In genomic region chr10:79700676-79701075, GRCm38 (mm10) we compare ENCODE assay signal across 13 mouse cellular contexts. TPM values are rescaled to one million over a fixed set of nuclear protein-coding genes. Genes with fewer than 3 reads are reported as not detected.
DNase-seq lines count a peak whose midpoint lies in the region; ATAC-seq and TF ChIP-seq lines count a peak whose summit lies in the region.
"Had no signal": no experiment of that assay in that cellular context is flagged by ENCODE, and none has a peak within 500 bp of the region (broad histone marks: within the 10 kb centered on the region; RNA-seq: fewer than 3 reads in every experiment).

No protein-coding gene starts in this region.

- no peaks in the 10 kb centered on the region for H3K36me3 ChIP-seq in heart, embryonic 12.5 days
- H3K36me3 ChIP-seq in lung, postnatal 0 days (ENCODE audit: insufficient read depth, low read length) = no peaks in the 10 kb centered on the region
- no peaks in the 10 kb centered on the region for H3K36me3 ChIP-seq in hindbrain, embryonic 16.5 days (ENCODE audit: control insufficient read depth, insufficient read depth, low read length)
- no peaks in the 10 kb centered on the region for H3K36me3 ChIP-seq in stomach, embryonic 14.5 days (ENCODE audit: control insufficient read depth, insufficient read depth, low read length)
- H3K36me3 ChIP-seq: limb, embryonic 15.5 days; neural tube, embryonic 13.5 days had no signal

- intact Hi-C loops in heart, postnatal 25 days (cut with DNase I) = no loop called here
- intact Hi-C loops in left cerebral cortex, postnatal 36 days (cut with DNase I) = no loop called here

- H3K4me2 ChIP-seq in heart, embryonic 12.5 days = peak overlapping the region; percentile 34
- no peak overlapping the region for H3K4me2 ChIP-seq in lung, postnatal 0 days (replicated peaks; ENCODE audit: low read depth, low read length)
- no peak overlapping the region for H3K4me2 ChIP-seq in hindbrain, embryonic 16.5 days (ENCODE audit: low read length)
- H3K4me2 ChIP-seq in stomach, embryonic 14.5 days (replicated peaks; ENCODE audit: low read depth, low read length) = no peak overlapping the region
- H3K4me2 ChIP-seq: limb, embryonic 15.5 days; neural tube, embryonic 13.5 days had no signal

- WGBS in heart, embryonic 12.5 days = 25% methylated on average over 7 of the region's 7 CpGs
- 27% methylated on average over 7 of the region's 7 CpGs for WGBS in lung, postnatal 0 days
- 52% methylated on average over 7 of the region's 7 CpGs for WGBS in hindbrain, embryonic 16.5 days
- WGBS in stomach, embryonic 14.5 days = 33% methylated on average over 7 of the region's 7 CpGs

- no peak for DNase-seq in heart, postnatal 25 days (ENCODE audit: low spot score)
- DNase-seq in lung, postnatal 0 days (ENCODE audit: low spot score) = no peak
- no peak for DNase-seq in lung, adult 18-20 months
- DNase-seq in adrenal gland, adult 8-10 months = no peak
- DNase-seq in left cerebral cortex, postnatal 36 days (ENCODE audit: low spot score in 2 of 2) = no peak
- DNase-seq: cerebellum, adult 2 months had no signal

- H3K4me1 ChIP-seq in heart, embryonic 12.5 days (replicated peaks) = peaks cover 36% of the 10 kb centered on the region
- H3K4me1 ChIP-seq in lung, postnatal 0 days (ENCODE audit: insufficient read depth, low read depth, low read length) = peaks cover 30% of the 10 kb centered on the region; the same call in 1 of the 2 replicates
- peaks cover 8% of the 10 kb centered on the region for H3K4me1 ChIP-seq in hindbrain, embryonic 16.5 days (ENCODE audit: control insufficient read depth, insufficient read depth, low read depth, low read length)
- H3K4me1 ChIP-seq in stomach, embryonic 14.5 days (ENCODE audit: control insufficient read depth, insufficient read depth, low read length) = peaks cover 15% of the 10 kb centered on the region

- no peak overlapping the region for H3K9ac ChIP-seq in heart, embryonic 12.5 days
- no peak overlapping the region for H3K9ac ChIP-seq in lung, postnatal 0 days (replicated peaks; ENCODE audit: low read depth)
- no peak overlapping the region for H3K9ac ChIP-seq in hindbrain, embryonic 16.5 days (ENCODE audit: low read depth, low read length)
- no peak overlapping the region for H3K9ac ChIP-seq in stomach, embryonic 14.5 days (replicated peaks; ENCODE audit: low read depth, low read length)
- H3K9ac ChIP-seq: limb, embryonic 15.5 days; neural tube, embryonic 13.5 days had no signal

- H3K9me3 ChIP-seq in heart, embryonic 12.5 days (replicated peaks) = no peaks in the 10 kb centered on the region
- H3K9me3 ChIP-seq in lung, postnatal 0 days (ENCODE audit: low read length) = no peaks in the 10 kb centered on the region
- H3K9me3 ChIP-seq in hindbrain, embryonic 16.5 days (ENCODE audit: control insufficient read depth, low read length) = no peaks in the 10 kb centered on the region
- H3K9me3 ChIP-seq in stomach, embryonic 14.5 days (ENCODE audit: control insufficient read depth, low read depth, low read length) = no peaks in the 10 kb centered on the region
- H3K9me3 ChIP-seq: limb, embryonic 15.5 days; neural tube, embryonic 13.5 days had no signal

- H3K27me3 ChIP-seq in heart, embryonic 12.5 days (replicated peaks) = no peaks in the 10 kb centered on the region
- no peaks in the 10 kb centered on the region for H3K27me3 ChIP-seq in lung, postnatal 0 days (replicated peaks; ENCODE audit: insufficient read depth, low read length)
- H3K27me3 ChIP-seq in hindbrain, embryonic 16.5 days (replicated peaks; ENCODE audit: control insufficient read depth, insufficient read depth, low read length) = no peaks in the 10 kb centered on the region
- no peaks in the 10 kb centered on the region for H3K27me3 ChIP-seq in stomach, embryonic 14.5 days (ENCODE audit: control insufficient read depth, insufficient read depth, low read length)
- H3K27me3 ChIP-seq: CH12.LX; limb, embryonic 15.5 days; neural tube, embryonic 13.5 days had no signal

- no peak overlapping the region for H3K4me3 ChIP-seq in heart, embryonic 12.5 days
- no peak overlapping the region for H3K4me3 ChIP-seq in lung, postnatal 0 days (ENCODE audit: low read depth, low read length)
- no peak overlapping the region for H3K4me3 ChIP-seq in hindbrain, embryonic 16.5 days (ENCODE audit: low read length)
- no peak overlapping the region for H3K4me3 ChIP-seq in stomach, embryonic 14.5 days (ENCODE audit: low read depth, low read length)
- H3K4me3 ChIP-seq: limb, embryonic 15.5 days; neural tube, embryonic 13.5 days had no signal

- peak overlapping the region; percentile 62 for H3K27ac ChIP-seq in heart, embryonic 12.5 days (ENCODE audit: poor library complexity, severe bottlenecking)
- H3K27ac ChIP-seq in lung, postnatal 0 days (ENCODE audit: low read length) = peak overlapping the region; percentile 88
- peak overlapping the region; percentile 45; the same call in 1 of the 2 replicates for H3K27ac ChIP-seq in hindbrain, embryonic 16.5 days (ENCODE audit: low read depth, low read length)
- peak overlapping the region; percentile 66; the same call in 1 of the 2 replicates for H3K27ac ChIP-seq in stomach, embryonic 14.5 days (ENCODE audit: low read length)
- H3K27ac ChIP-seq: limb, embryonic 15.5 days; neural tube, embryonic 13.5 days had no signal

- no peak for ATAC-seq in heart, embryonic 12.5 days (ENCODE audit: insufficient number of reproducible peaks, low FRiP score)
- no peak for ATAC-seq in lung, postnatal 0 days
- ATAC-seq in hindbrain, embryonic 16.5 days = no peak
- no peak for ATAC-seq in stomach, embryonic 14.5 days (ENCODE audit: insufficient number of reproducible peaks, insufficient read depth, low FRiP score, low read depth)
- ATAC-seq: activated CD4-positive, CD25-positive, alpha-beta regulatory T cell, adult 4 months had no signal

- no peak for TF ChIP-seq EP300 in lung, postnatal 0 days (IDR thresholded peaks at IDR 0.05)

- TF ChIP-seq CTCF in lung, postnatal 0 days (IDR thresholded peaks at IDR 0.05) = no peak

RNA-seq across cellular contexts. Expression of gene Bsg, which starts 3.6 kb away (rescaled TPM):
- polyA plus RNA-seq in heart, embryonic 12.5 days (2016; fragmentation: Nextera tagmentation; extraction: Ambion mirVana) = 1,289 and 1,310 TPM in 2 replicates
- total RNA-seq in heart, postnatal 25 days (2021) = 1,000 to 10,000 TPM; 1,236 to 1,242 TPM
- 1,234 and 1,299 TPM in 2 replicates for polyA plus RNA-seq in lung, postnatal 0 days (2015; fragmentation: Nextera tagmentation; extraction: Ambion mirVana)
- polyA plus RNA-seq in hindbrain, embryonic 16.5 days (2015; fragmentation: Nextera tagmentation; extraction: Ambion mirVana) = 1,077 and 1,193 TPM in 2 replicates
- polyA plus RNA-seq in stomach, embryonic 14.5 days (2014; fragmentation: Nextera tagmentation; extraction: Ambion mirVana) = 871 and 937 TPM in 2 replicates
- 100 to 1,000 TPM; 578 to 598 (median 581) TPM for total RNA-seq in adrenal gland, adult 8-10 months (2022)
- total RNA-seq in left cerebral cortex, postnatal 36 days (2021) = 100 to 1,000 TPM; 593 to 646 TPM

RNA-seq across cellular contexts. Expression of gene Gzmm, which starts 11.9 kb away (rescaled TPM):
- polyA plus RNA-seq in heart, embryonic 12.5 days (2016; fragmentation: Nextera tagmentation; extraction: Ambion mirVana) = 0.78 and 0.83 TPM in 2 replicates
- 1 to 10 TPM; 6.0 to 7.2 TPM for total RNA-seq in heart, postnatal 25 days (2021)
- 0.57 and 0.69 TPM in 2 replicates for polyA plus RNA-seq in lung, postnatal 0 days (2015; fragmentation: Nextera tagmentation; extraction: Ambion mirVana)
- 1.7 TPM in 2 replicates for polyA plus RNA-seq in hindbrain, embryonic 16.5 days (2015; fragmentation: Nextera tagmentation; extraction: Ambion mirVana)
- polyA plus RNA-seq in stomach, embryonic 14.5 days (2014; fragmentation: Nextera tagmentation; extraction: Ambion mirVana) = 1.0 and 1.6 TPM in 2 replicates
- 1 to 10 TPM; 1.2 to 2.2 (median 1.7) TPM for total RNA-seq in adrenal gland, adult 8-10 months (2022)
- 1 to 10 TPM; 1.8 to 2.0 TPM for total RNA-seq in left cerebral cortex, postnatal 36 days (2021)

RNA-seq across cellular contexts. Expression of gene Hcn2, which starts 15.8 kb away (rescaled TPM):
- not detected in 2 replicates for polyA plus RNA-seq in heart, embryonic 12.5 days (2016; fragmentation: Nextera tagmentation; extraction: Ambion mirVana)
- total RNA-seq in heart, postnatal 25 days (2021) = 10 to 100 TPM; 26.0 to 28.5 TPM
- 0.12 and 0.15 TPM in 2 replicates for polyA plus RNA-seq in lung, postnatal 0 days (2015; fragmentation: Nextera tagmentation; extraction: Ambion mirVana)
- polyA plus RNA-seq in hindbrain, embryonic 16.5 days (2015; fragmentation: Nextera tagmentation; extraction: Ambion mirVana) = 1.2 and 1.4 TPM in 2 replicates
- 0.10 and 0.25 TPM in 2 replicates for polyA plus RNA-seq in stomach, embryonic 14.5 days (2014; fragmentation: Nextera tagmentation; extraction: Ambion mirVana)
- total RNA-seq in adrenal gland, adult 8-10 months (2022) = 10 to 100 TPM in 2 of 4 experiments, 1 to 10 TPM in 2; 8.1 to 10.9 (median 10.3) TPM
- total RNA-seq in left cerebral cortex, postnatal 36 days (2021) = 100 to 1,000 TPM; 128 to 152 TPM
- polyA plus RNA-seq: activated CD4-positive, CD25-positive, alpha-beta regulatory T cell, adult 4 months had no signal

RNA-seq across cellular contexts. Expression of gene Cdc34, which starts 18.7 kb away (rescaled TPM):
- 151 and 152 TPM in 2 replicates for polyA plus RNA-seq in heart, embryonic 12.5 days (2016; fragmentation: Nextera tagmentation; extraction: Ambion mirVana)
- 100 to 1,000 TPM; 183 to 190 TPM for total RNA-seq in heart, postnatal 25 days (2021)
- polyA plus RNA-seq in lung, postnatal 0 days (2015; fragmentation: Nextera tagmentation; extraction: Ambion mirVana) = 52.7 and 64.3 TPM in 2 replicates
- polyA plus RNA-seq in hindbrain, embryonic 16.5 days (2015; fragmentation: Nextera tagmentation; extraction: Ambion mirVana) = 73.5 and 84.7 TPM in 2 replicates
- polyA plus RNA-seq in stomach, embryonic 14.5 days (2014; fragmentation: Nextera tagmentation; extraction: Ambion mirVana) = 88.7 and 93.6 TPM in 2 replicates
- 10 to 100 TPM; 50.9 to 77.7 (median 69.2) TPM for total RNA-seq in adrenal gland, adult 8-10 months (2022)
- total RNA-seq in left cerebral cortex, postnatal 36 days (2021) = 10 to 100 TPM; 76.2 to 90.0 TPM

RNA-seq across cellular contexts. Expression of gene Tpgs1, which starts 31.5 kb away (rescaled TPM):
- 41.9 and 46.0 TPM in 2 replicates for polyA plus RNA-seq in heart, embryonic 12.5 days (2016; fragmentation: Nextera tagmentation; extraction: Ambion mirVana)
- 10 to 100 TPM; 18.3 to 19.4 TPM for total RNA-seq in heart, postnatal 25 days (2021)
- 64.6 and 71.2 TPM in 2 replicates for polyA plus RNA-seq in lung, postnatal 0 days (2015; fragmentation: Nextera tagmentation; extraction: Ambion mirVana)
- polyA plus RNA-seq in hindbrain, embryonic 16.5 days (2015; fragmentation: Nextera tagmentation; extraction: Ambion mirVana) = 107 and 124 TPM in 2 replicates
- 64.5 and 64.8 TPM in 2 replicates for polyA plus RNA-seq in stomach, embryonic 14.5 days (2014; fragmentation: Nextera tagmentation; extraction: Ambion mirVana)
- total RNA-seq in adrenal gland, adult 8-10 months (2022) = 10 to 100 TPM; 37.8 to 41.6 (median 39.3) TPM
- total RNA-seq in left cerebral cortex, postnatal 36 days (2021) = 10 to 100 TPM; 71.4 to 91.6 TPM
